Mouse (Mus musculus) cerebellum, adult 2 months (tissue): Measurements from ENCODE around the gene Clic5.

Experiments used
- CTCF ChIP-seq: fragments of 200-500 bp; IDR thresholded peaks from 2 replicates; pipeline ENCODE4 v1.5.1; 2011; ENCODE audit warnings: low read depth, mild to moderate bottlenecking, control low read depth, low read length, moderate library complexity, borderline replicate concordance; ENCODE audit not compliant: insufficient read depth
- POLR2A ChIP-seq: fragments of 200-500 bp; IDR thresholded peaks from 2 replicates; pipeline ENCODE4 v1.6.1; 2011; ENCODE audit warnings: low read length, control low read depth, borderline replicate concordance; ENCODE audit not compliant: insufficient read depth

- no peak for TF ChIP-seq POLR2A
- TF ChIP-seq CTCF: no peak
Measured at GRCm38 (mm10) chr17:44304076-44304475, 115.7 kb downstream of the Clic5 start.
